Mouse (Mus musculus) ES-E14 (cell line): Measurements from ENCODE around the gene Grm1. TPM values are rescaled to one million over a fixed set of nuclear protein-coding genes. Genes with fewer than 3 reads are reported as not detected.

Experiments used
- DNase-seq: peaks from one replicate; pipeline ENCODE4 v3.0.0-alpha.2; 2013; ENCODE audit warnings: low read depth, low spot score
- H3K27ac ChIP-seq: 2 replicates; pipeline ENCODE4 v1.5.1; 2012; ENCODE audit warnings: low read depth, mild to moderate bottlenecking, low read length, moderate library complexity, mixed read lengths; ENCODE audit not compliant: poor library complexity, insufficient read depth, severe bottlenecking
- H3K36me3 ChIP-seq: 2 replicates; pipeline ENCODE4 v1.6.1; 2012; ENCODE audit warnings: mild to moderate bottlenecking, low read length, moderate library complexity, mixed read lengths; ENCODE audit not compliant: control insufficient read depth, poor library complexity, insufficient read depth, severe bottlenecking
- H3K4me1 ChIP-seq, 2 experiments: fragments of 150-350 bp in 1 of 2; sonication (generic) in 1 of 2; 2 replicates each; pipeline ENCODE4 v1.6.1; 2012; ENCODE audit warnings: low read length in 2 of 2, mild to moderate bottlenecking in 1 of 2, mixed read lengths in 1 of 2; ENCODE audit not compliant: control insufficient read depth in 2 of 2, insufficient read depth in 2 of 2, poor library complexity in 1 of 2
- H3K4me3 ChIP-seq, 2 experiments: fragments of 150-350 bp in 1 of 2; sonication (generic) in 1 of 2; 2 replicates each; pipeline ENCODE4 v1.5.1; 2012; ENCODE audit warnings: low read length in 2 of 2, low read depth in 1 of 2, mild to moderate bottlenecking in 1 of 2, mixed read lengths in 1 of 2; ENCODE audit not compliant: insufficient read depth in 1 of 2, poor library complexity in 1 of 2, severe bottlenecking in 1 of 2
- H3K9ac ChIP-seq: 2 replicates; pipeline ENCODE4 v1.6.1; 2012; ENCODE audit warnings: low read depth, mild to moderate bottlenecking, low read length, mixed read lengths; ENCODE audit not compliant: poor library complexity, insufficient read depth, severe bottlenecking
- H3K9me3 ChIP-seq: fragments of 150-350 bp; sonication (generic); 2 replicates; pipeline ENCODE4 v1.6.1; 2012; ENCODE audit warnings: low read depth, mild to moderate bottlenecking, low read length; ENCODE audit not compliant: control insufficient read depth, insufficient read depth
- CHD2 ChIP-seq: IDR thresholded peaks from 2 replicates; pipeline ENCODE4 v1.6.1; 2014; ENCODE audit warnings: mild to moderate bottlenecking, low read depth, low read length, inconsistent platforms
- HCFC1 ChIP-seq: IDR thresholded peaks from 2 replicates; pipeline ENCODE4 v1.6.1; 2012; ENCODE audit warnings: low read length, inconsistent platforms, borderline replicate concordance; ENCODE audit not compliant: insufficient read depth
- MAFK ChIP-seq: IDR thresholded peaks from 2 replicates; pipeline ENCODE4 v1.6.1; 2014; ENCODE audit warnings: mild to moderate bottlenecking, low read depth, low read length, inconsistent platforms; ENCODE audit not compliant: insufficient read depth
- ZC3H11A ChIP-seq: IDR thresholded peaks from 2 replicates; pipeline ENCODE4 v1.6.1; 2012; ENCODE audit warnings: low read depth, mild to moderate bottlenecking, inconsistent platforms, low read length, borderline replicate concordance
- ZNF384 ChIP-seq: IDR thresholded peaks from 2 replicates; pipeline ENCODE4 v1.6.1; 2012; ENCODE audit warnings: low read depth, low read length, inconsistent platforms
- in situ Hi-C, 2 experiments: fragments of 600-800 bp; cut with MboI; formaldehyde crosslinking; loops; one replicate each; pipeline ENCODE4 v1.15.1; 2025; ENCODE audit warnings: low sequenced_read_pairs in 2 of 2, inconsistent platforms in 1 of 2; ENCODE audit not compliant: unreplicated experiment in 2 of 2
- total RNA-seq: library from RNA; depleted of rRNA; stranded (reverse); fragments of 300-350 nt; gene quantifications from 2 replicates; pipeline ENCODE4 v1.2.3, GENCODE M21; 2012

The Grm1 gene
- total RNA-seq, 1 experiment, result not detected

- no peak overlapping the region for H3K4me3 ChIP-seq
- in situ Hi-C loops, result no loop called here
- H3K9me3 ChIP-seq, result no peaks in the 10 kb centered on the region
- H3K4me1 ChIP-seq, result no peaks in the 10 kb centered on the region
- H3K36me3 ChIP-seq, result no peaks in the 10 kb centered on the region
- DNase-seq, result no peak
- TF ChIP-seq CHD2 (no peak), MAFK (no peak)
- no peak overlapping the region for H3K27ac ChIP-seq
- H3K9ac ChIP-seq, result no peak overlapping the region
Measured at GRCm38 (mm10) chr10:10740729-10741128, 341.4 kb downstream of the Grm1 start.

- Histone ChIP-seq H3K9me3 (no peaks in the 10 kb centered on the region), H3K36me3 (no peaks in the 10 kb centered on the region), H3K27ac (no peak overlapping the region), H3K4me3 (no peak overlapping the region), H3K4me1 (no peaks in the 10 kb centered on the region), H3K9ac (no peak overlapping the region)
- TF ChIP-seq ZC3H11A (no peak), ZNF384 (no peak), HCFC1 (no peak), MAFK (no peak), CHD2 (no peak)
- in situ Hi-C loops, result no loop called here
- DNase-seq, result no peak
Measured at GRCm38 (mm10) chr10:10737041-10737681, 345.0 kb downstream of the Grm1 start.

GRCm38 (mm10) chr10:10734561-10734960 is 347.6 kb downstream of the Grm1 start:
- Histone ChIP-seq H3K4me3 (no peak overlapping the region), H3K27ac (no peak overlapping the region), H3K36me3 (no peaks in the 10 kb centered on the region), H3K9me3 (no peaks in the 10 kb centered on the region), H3K4me1 (no peaks in the 10 kb centered on the region), H3K9ac (no peak overlapping the region)
- TF ChIP-seq CHD2 (no peak), ZNF384 (no peak), HCFC1 (no peak), MAFK (no peak), ZC3H11A (no peak)
- no peak for DNase-seq
- in situ Hi-C loops, result no loop called here

- no peaks in the 10 kb centered on the region for H3K9me3 ChIP-seq
- H3K27ac ChIP-seq, result no peak overlapping the region
- no peak overlapping the region for H3K9ac ChIP-seq
- no peak overlapping the region for H3K4me3 ChIP-seq
- TF ChIP-seq CHD2 (no peak), MAFK (no peak), ZC3H11A (no peak), HCFC1 (no peak), ZNF384 (no peak)
- no peaks in the 10 kb centered on the region for H3K36me3 ChIP-seq
- DNase-seq, result no peak
- in situ Hi-C loops, result no loop called here
- H3K4me1 ChIP-seq, result no peaks in the 10 kb centered on the region
Measured at GRCm38 (mm10) chr10:10733092-10733491, 349.1 kb downstream of the Grm1 start.

- H3K4me3 ChIP-seq, result no peak overlapping the region
- TF ChIP-seq ZC3H11A (no peak), CHD2 (no peak), MAFK (no peak), ZNF384 (no peak), HCFC1 (no peak)
- no peaks in the 10 kb centered on the region for H3K4me1 ChIP-seq
- H3K27ac ChIP-seq, result no peak overlapping the region
- DNase-seq, result no peak
- no peak overlapping the region for H3K9ac ChIP-seq
- H3K9me3 ChIP-seq, result no peaks in the 10 kb centered on the region
- in situ Hi-C loops, result no loop called here
- no peaks in the 10 kb centered on the region for H3K36me3 ChIP-seq
Measured at GRCm38 (mm10) chr10:10726501-10726900, 355.7 kb downstream of the Grm1 start.
